ENCODE assay signal across 24 mouse cellular contexts in the genomic region with DNA sequence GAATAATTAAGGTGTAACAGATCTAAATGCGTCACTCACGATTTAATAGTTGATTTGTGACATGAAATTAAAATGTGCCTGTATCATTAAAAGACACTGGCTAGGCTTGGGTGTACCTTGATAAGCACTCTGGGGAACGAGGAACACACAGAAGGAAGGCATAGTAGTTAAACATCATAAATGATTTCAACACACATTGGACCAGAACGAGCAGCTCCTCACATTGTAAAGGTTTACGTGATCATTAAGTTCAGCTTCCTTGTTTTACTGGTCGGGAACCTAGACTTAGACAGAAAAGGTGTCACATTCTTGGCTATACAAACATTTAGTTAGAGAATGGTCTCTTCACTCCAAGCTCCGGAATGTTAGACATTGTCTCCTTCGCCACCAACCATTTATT. TPM values are rescaled to one million over a fixed set of nuclear protein-coding genes. Genes with fewer than 3 reads are reported as not detected.
A peak's percentile ranks its signal among the peaks of the same experiment; 100 is the strongest.
DNase-seq lines count a peak whose midpoint lies in the region; ATAC-seq lines count a peak whose summit lies in the region.
"Had no signal": no experiment of that assay in that cellular context is flagged by ENCODE, and none has a peak within 500 bp of the region (broad histone marks: within the 10 kb centered on the region; RNA-seq: fewer than 3 reads in every experiment).

No protein-coding gene starts in this region.

- no peaks in the 10 kb centered on the region for H3K9me3 ChIP-seq in kidney, embryonic 14.5 days (ENCODE audit: control insufficient read depth, low read length)
- no peaks in the 10 kb centered on the region for H3K9me3 ChIP-seq in limb, embryonic 11.5 days (ENCODE audit: control insufficient read depth, low read length)
- H3K9me3 ChIP-seq in neural tube, embryonic 15.5 days (replicated peaks): no peaks in the 10 kb centered on the region
- H3K9me3 ChIP-seq: forebrain, embryonic 15.5 days; hindbrain, embryonic 12.5 days; liver, embryonic 12.5 days had no signal

- no peaks in the 10 kb centered on the region for H3K27me3 ChIP-seq in kidney, embryonic 14.5 days (ENCODE audit: control insufficient read depth, insufficient read depth, low read length)
- H3K27me3 ChIP-seq in limb, embryonic 11.5 days (ENCODE audit: control insufficient read depth, insufficient read depth, low read length): no peaks in the 10 kb centered on the region
- H3K27me3 ChIP-seq in neural tube, embryonic 15.5 days (replicated peaks): no peaks in the 10 kb centered on the region
- H3K27me3 ChIP-seq: forebrain, embryonic 15.5 days; hindbrain, embryonic 12.5 days; liver, embryonic 12.5 days had no signal

- intact Hi-C loops in heart, postnatal 36 days (cut with DNase I): no loop called here

- DNase-seq in kidney, adult 18-20 months: no peak
- peak; percentile 71 for DNase-seq in hindlimb bud, embryonic 11.5 days (ENCODE audit: extremely low spot score, low read depth, low spot score)
- DNase-seq in limb, embryonic 11.5 days (ENCODE audit: low spot score): peak; percentile 23
- DNase-seq in cerebellum, adult 18-20 months: no peak
- DNase-seq in heart, postnatal 36 days: no peak
- DNase-seq: adrenal gland, postnatal 14 days; cerebellum, postnatal 10 days; gastrocnemius, postnatal 25 days; layer of hippocampus, postnatal 36 days; lung, adult 2 months; lung, postnatal 36 days; spleen, adult 18-20 months; thymus, postnatal 25 days had no signal

- H3K27ac ChIP-seq in kidney, embryonic 14.5 days (ENCODE audit: low read depth, low read length): no peak overlapping the region
- no peak overlapping the region for H3K27ac ChIP-seq in limb, embryonic 11.5 days (replicated peaks; ENCODE audit: low read depth, low read length)
- no peak overlapping the region for H3K27ac ChIP-seq in neural tube, embryonic 15.5 days (replicated peaks)
- H3K27ac ChIP-seq: forebrain, embryonic 15.5 days; hindbrain, embryonic 12.5 days; liver, embryonic 12.5 days had no signal

- peak overlapping the region; percentile 38; the same call in 1 of the 2 replicates for H3K4me2 ChIP-seq in kidney, embryonic 14.5 days (replicated peaks; ENCODE audit: low read depth, low read length)
- H3K4me2 ChIP-seq in limb, embryonic 11.5 days (ENCODE audit: low read depth, severe bottlenecking): peak overlapping the region; percentile 27; the same call in 1 of the 2 replicates
- peak overlapping the region; percentile 44; the same call in 1 of the 2 replicates for H3K4me2 ChIP-seq in neural tube, embryonic 15.5 days
- H3K4me2 ChIP-seq: forebrain, embryonic 15.5 days; hindbrain, embryonic 12.5 days; liver, embryonic 12.5 days had no signal

- no peak for ATAC-seq in kidney, embryonic 14.5 days (ENCODE audit: low FRiP score, low TSS enrichment)
- 0 out of 2 replicates have a peak, but pooled peaks have one; percentile 28 for ATAC-seq in limb, embryonic 11.5 days (ENCODE audit: insufficient number of reproducible peaks, low FRiP score, low TSS enrichment, low read depth)
- ATAC-seq in neural tube, embryonic 15.5 days (ENCODE audit: low FRiP score): no peak
- ATAC-seq: forebrain, embryonic 15.5 days; inflammation-experienced regulatory T-cells, adult 6 months; liver, embryonic 12.5 days had no signal

- no peak overlapping the region for H3K9ac ChIP-seq in kidney, embryonic 14.5 days (ENCODE audit: low read depth, low read length)
- no peak overlapping the region for H3K9ac ChIP-seq in limb, embryonic 11.5 days (ENCODE audit: low read length)
- no peak overlapping the region for H3K9ac ChIP-seq in neural tube, embryonic 15.5 days (replicated peaks)
- H3K9ac ChIP-seq: forebrain, embryonic 15.5 days; hindbrain, embryonic 12.5 days; liver, embryonic 12.5 days had no signal

- WGBS in kidney, embryonic 14.5 days: 36% methylated on average over 8 of the region's 8 CpGs
- WGBS in limb, embryonic 11.5 days: 28% methylated on average over 8 of the region's 8 CpGs
- WGBS in neural tube, embryonic 15.5 days: 42% methylated on average over 8 of the region's 8 CpGs

- no peak overlapping the region for H3K4me3 ChIP-seq in kidney, embryonic 14.5 days (ENCODE audit: low read length)
- no peak overlapping the region for H3K4me3 ChIP-seq in limb, embryonic 11.5 days (ENCODE audit: low read depth, low read length)
- no peak overlapping the region for H3K4me3 ChIP-seq in neural tube, embryonic 15.5 days (replicated peaks)
- H3K4me3 ChIP-seq: forebrain, embryonic 15.5 days; hindbrain, embryonic 12.5 days; liver, embryonic 12.5 days had no signal

- peaks cover 7% of the 10 kb centered on the region for H3K4me1 ChIP-seq in kidney, embryonic 14.5 days (ENCODE audit: control insufficient read depth, insufficient read depth, low read length)
- H3K4me1 ChIP-seq in limb, embryonic 11.5 days (ENCODE audit: control insufficient read depth, insufficient read depth, low read length): peaks cover 15% of the 10 kb centered on the region
- H3K4me1 ChIP-seq in neural tube, embryonic 15.5 days: peaks cover 11% of the 10 kb centered on the region; the same call in 1 of the 2 replicates
- H3K4me1 ChIP-seq: forebrain, embryonic 15.5 days; hindbrain, embryonic 12.5 days; liver, embryonic 12.5 days had no signal

- H3K36me3 ChIP-seq in kidney, embryonic 14.5 days (ENCODE audit: control insufficient read depth, insufficient read depth, low read length): no peaks in the 10 kb centered on the region
- H3K36me3 ChIP-seq in limb, embryonic 11.5 days (ENCODE audit: control insufficient read depth, insufficient read depth, low read length): no peaks in the 10 kb centered on the region
- H3K36me3 ChIP-seq in neural tube, embryonic 15.5 days: no peaks in the 10 kb centered on the region
- H3K36me3 ChIP-seq: forebrain, embryonic 15.5 days; G1E; hindbrain, embryonic 12.5 days; liver, embryonic 12.5 days had no signal

RNA-seq across cellular contexts. Expression of a gene that starts 11.8 kb away (rescaled TPM):
- not detected in 2 replicates for polyA plus RNA-seq in kidney, embryonic 14.5 days (2014; fragmentation: Nextera tagmentation; extraction: Ambion mirVana)
- polyA plus RNA-seq in limb, embryonic 11.5 days (2014; fragmentation: Nextera tagmentation; extraction: Ambion mirVana): 0.11 TPM in 1 of 2 replicates, not detected in the other
- polyA plus RNA-seq in neural tube, embryonic 15.5 days (2015; fragmentation: Nextera tagmentation; extraction: Ambion mirVana): not detected in 2 replicates
- not detected for total RNA-seq in heart, postnatal 36 days (2021)
- total RNA-seq: adrenal gland, postnatal 14 days; G1E; gastrocnemius, postnatal 25 days; layer of hippocampus, postnatal 36 days; left cerebral cortex, postnatal 14 days; midbrain, postnatal 0 days had no signal
- polyA plus RNA-seq: brain, embryonic 14.5 days; forebrain, embryonic 15.5 days; G1E; heart, postnatal 0 days; hindbrain, embryonic 12.5 days; inflammation-experienced regulatory T-cells, adult 6 months; liver, embryonic 12.5 days; lung, adult 2 months; midbrain, postnatal 0 days had no signal

RNA-seq across cellular contexts. Expression of a gene that starts 27.2 kb away (rescaled TPM):
- not detected in 2 replicates for polyA plus RNA-seq in kidney, embryonic 14.5 days (2014; fragmentation: Nextera tagmentation; extraction: Ambion mirVana)
- not detected in 2 replicates for polyA plus RNA-seq in limb, embryonic 11.5 days (2014; fragmentation: Nextera tagmentation; extraction: Ambion mirVana)
- not detected in 2 replicates for polyA plus RNA-seq in neural tube, embryonic 15.5 days (2015; fragmentation: Nextera tagmentation; extraction: Ambion mirVana)
- total RNA-seq in heart, postnatal 36 days (2021): not detected
- total RNA-seq: adrenal gland, postnatal 14 days; gastrocnemius, postnatal 25 days; layer of hippocampus, postnatal 36 days; left cerebral cortex, postnatal 14 days; midbrain, postnatal 0 days had no signal
- polyA plus RNA-seq: brain, embryonic 14.5 days; forebrain, embryonic 15.5 days; G1E; heart, postnatal 0 days; hindbrain, embryonic 12.5 days; inflammation-experienced regulatory T-cells, adult 6 months; liver, embryonic 12.5 days; lung, adult 2 months; midbrain, postnatal 0 days had no signal

RNA-seq across cellular contexts. Expression of a gene that starts 37.3 kb away (rescaled TPM):
- 85.1 and 98.7 TPM in 2 replicates for polyA plus RNA-seq in kidney, embryonic 14.5 days (2014; fragmentation: Nextera tagmentation; extraction: Ambion mirVana)
- 1.6 and 2.1 TPM in 2 replicates for polyA plus RNA-seq in limb, embryonic 11.5 days (2014; fragmentation: Nextera tagmentation; extraction: Ambion mirVana)
- 10.3 TPM in 1 of 2 replicates, not detected in the other for polyA plus RNA-seq in neural tube, embryonic 15.5 days (2015; fragmentation: Nextera tagmentation; extraction: Ambion mirVana)
- total RNA-seq in heart, postnatal 36 days (2021): not detected
- total RNA-seq: adrenal gland, postnatal 14 days; G1E; gastrocnemius, postnatal 25 days; layer of hippocampus, postnatal 36 days; left cerebral cortex, postnatal 14 days; midbrain, postnatal 0 days had no signal
- polyA plus RNA-seq: forebrain, embryonic 15.5 days; G1E; heart, postnatal 0 days; inflammation-experienced regulatory T-cells, adult 6 months; liver, embryonic 12.5 days; midbrain, postnatal 0 days had no signal

RNA-seq across cellular contexts. Expression of a gene that starts 47.3 kb away (rescaled TPM):
- polyA plus RNA-seq in kidney, embryonic 14.5 days (2014; fragmentation: Nextera tagmentation; extraction: Ambion mirVana): not detected in 2 replicates
- not detected in 2 replicates for polyA plus RNA-seq in limb, embryonic 11.5 days (2014; fragmentation: Nextera tagmentation; extraction: Ambion mirVana)
- 0.15 TPM in 1 of 2 replicates, not detected in the other for polyA plus RNA-seq in neural tube, embryonic 15.5 days (2015; fragmentation: Nextera tagmentation; extraction: Ambion mirVana)
- total RNA-seq in heart, postnatal 36 days (2021): not detected
- total RNA-seq: adrenal gland, postnatal 14 days; G1E; gastrocnemius, postnatal 25 days; layer of hippocampus, postnatal 36 days; left cerebral cortex, postnatal 14 days; midbrain, postnatal 0 days had no signal
- polyA plus RNA-seq: brain, embryonic 14.5 days; forebrain, embryonic 15.5 days; G1E; heart, postnatal 0 days; hindbrain, embryonic 12.5 days; inflammation-experienced regulatory T-cells, adult 6 months; liver, embryonic 12.5 days; lung, adult 2 months; midbrain, postnatal 0 days had no signal

Comparison
In these comparisons a context has a peak if more than half of its experiments do, and no peak if none do; other contexts are left out.
1. DNase-seq: peak in hindlimb bud, embryonic 11.5 days (single experiment) and limb, embryonic 11.5 days (single experiment); none in kidney, adult 18-20 months (single experiment), cerebellum, adult 18-20 months (0 of 2) and heart, postnatal 36 days (0 of 2).
2. Peak in every context shown above with its lines, with median percentiles within 50 percentile points of each other: H3K4me2 ChIP-seq.